Mouse (Mus musculus) gastrocnemius, adult 18-20 months (tissue): ENCODE results near the gene Gsk3b. TPM values are rescaled to one million over a fixed set of nuclear protein-coding genes. Genes with fewer than 3 reads are reported as not detected.
"Not testable (repeated sequence)": the region's sequence is repeated elsewhere in the genome, so short reads cannot be mapped to it uniquely, and the experiment has no call there.

Experiments used
- DNase-seq: peaks from one replicate; pipeline ENCODE4 v3.0.0; 2021; ENCODE audit warnings: low spot score
- total RNA-seq, 2 experiments: library from RNA; stranded (reverse); gene quantifications; 2 replicates each; pipeline ENCODE4 v1.2.3; 2021

Gsk3b gene
- total RNA-seq, 2 experiments from 2014 or later = 58.8 to 66.5 TPM

DNA sequence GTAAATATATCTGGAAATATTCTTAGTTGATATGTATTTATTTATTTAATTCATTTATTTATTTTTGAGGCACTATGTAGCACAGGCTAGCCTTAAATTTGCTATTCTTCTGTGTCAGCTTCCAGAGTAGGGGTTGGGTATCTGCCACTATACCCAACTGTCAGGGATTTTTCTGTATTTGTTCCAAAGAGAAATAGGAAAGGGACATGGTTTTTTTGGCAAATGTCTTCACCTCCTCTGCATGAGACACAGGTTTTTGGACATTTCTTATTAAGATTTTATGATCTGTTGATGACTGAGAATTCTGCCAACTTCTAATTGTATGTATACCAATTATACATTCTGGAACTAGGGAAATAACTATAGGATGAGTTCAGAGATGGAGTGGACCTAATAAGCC, 10.5 kb downstream of the Gsk3b start:
- no peak for DNase-seq

DNA sequence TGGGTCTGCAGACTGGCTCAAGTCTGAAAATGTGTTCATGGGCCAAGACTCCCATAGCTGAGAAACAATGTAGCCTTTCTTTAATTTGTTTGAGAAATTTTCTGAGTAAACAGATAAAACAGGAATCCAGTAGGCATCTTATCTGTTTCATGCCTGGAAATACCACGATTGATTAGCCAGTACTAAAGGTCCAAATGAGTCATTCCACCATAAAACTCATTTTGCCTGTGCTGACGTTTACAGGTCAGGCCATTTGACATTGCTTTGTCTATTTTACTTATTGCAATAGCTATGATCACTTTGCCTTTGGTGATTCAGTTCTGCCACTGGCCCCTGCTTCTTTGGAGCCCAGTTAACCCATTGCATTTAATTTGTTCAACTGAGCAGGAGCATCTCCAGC, 11.8 kb downstream of the Gsk3b start:
- no peak for DNase-seq

DNA sequence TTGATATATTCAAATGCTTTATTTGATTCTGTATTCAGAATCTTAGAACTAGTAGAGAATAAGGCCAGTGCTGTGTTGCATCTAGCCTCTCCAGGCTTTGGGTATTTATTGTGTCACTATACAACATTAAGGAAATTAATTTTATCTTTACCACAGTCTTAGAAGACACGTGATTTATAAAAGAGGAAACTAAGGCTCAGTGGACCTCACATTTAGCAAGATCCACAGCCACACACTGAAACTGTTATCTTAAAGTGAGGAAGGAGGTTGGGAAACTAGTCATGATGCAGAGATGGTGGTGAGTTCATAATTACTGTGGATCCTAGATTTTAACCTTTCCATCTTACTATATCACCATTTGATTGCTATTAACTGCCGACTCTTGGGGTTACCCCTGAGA, 16.7 kb downstream of the Gsk3b start:
- no peak for DNase-seq

DNA sequence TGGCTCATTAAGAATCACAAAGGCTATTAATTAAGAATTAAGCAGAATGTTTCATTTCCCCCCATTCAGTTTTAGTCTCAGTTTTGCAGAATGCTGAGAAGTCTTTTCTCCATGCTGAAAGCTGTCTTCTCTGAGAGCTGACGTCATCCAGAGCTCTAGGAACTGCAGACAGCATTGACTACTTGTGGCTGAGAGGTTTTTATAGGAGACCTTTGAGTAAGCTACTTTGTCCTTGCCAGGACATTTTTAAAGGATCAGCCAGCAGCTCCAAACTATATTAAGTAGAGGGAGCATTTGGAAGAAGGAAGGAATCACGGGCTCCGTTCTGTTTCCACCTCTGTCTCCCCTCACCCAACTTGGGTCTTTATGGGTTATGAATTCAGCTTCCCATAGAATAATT, 17.7 kb downstream of the Gsk3b start:
- DNase-seq = peak; percentile 32

DNA sequence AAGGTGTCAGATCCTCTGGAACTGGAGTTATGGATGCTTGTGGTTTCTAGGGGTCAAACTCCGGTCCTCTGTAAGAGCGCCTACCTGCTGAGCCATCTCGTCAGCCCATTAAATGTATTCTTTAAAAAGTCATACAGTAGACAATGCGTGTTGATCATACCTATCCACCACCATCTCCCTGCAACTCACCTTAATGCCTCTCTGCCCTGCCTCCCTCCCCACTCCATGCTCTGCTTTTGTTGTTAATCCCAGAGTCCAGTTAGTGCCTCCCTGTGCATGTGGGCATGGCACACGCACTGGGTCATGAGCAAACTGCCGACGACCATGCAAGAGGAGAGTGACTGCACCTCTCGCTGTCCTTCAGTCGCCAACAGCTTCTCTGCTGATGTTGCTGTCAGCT, 21.2 kb downstream of the Gsk3b start:
- no peak for DNase-seq

DNA sequence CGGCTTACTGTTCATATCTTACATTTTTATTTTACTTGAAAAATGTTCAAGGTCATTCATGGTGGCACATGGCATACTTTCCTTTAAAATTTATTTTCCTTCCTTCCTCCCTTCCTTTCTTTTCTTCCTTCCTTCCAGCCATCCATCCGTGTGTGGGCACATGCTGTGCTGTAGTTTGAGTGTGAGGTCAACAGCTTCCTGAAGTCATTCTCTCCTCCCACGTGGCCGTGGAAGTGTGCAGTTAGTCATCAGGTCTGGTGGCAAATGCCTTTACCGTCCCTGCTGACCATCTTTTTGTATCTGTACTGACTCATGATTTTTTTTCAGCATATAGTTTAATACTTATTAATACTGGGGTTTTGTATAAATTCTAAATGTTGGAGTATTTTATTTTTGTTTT, 21.8 kb downstream of the Gsk3b start:
- no peak for DNase-seq

DNA sequence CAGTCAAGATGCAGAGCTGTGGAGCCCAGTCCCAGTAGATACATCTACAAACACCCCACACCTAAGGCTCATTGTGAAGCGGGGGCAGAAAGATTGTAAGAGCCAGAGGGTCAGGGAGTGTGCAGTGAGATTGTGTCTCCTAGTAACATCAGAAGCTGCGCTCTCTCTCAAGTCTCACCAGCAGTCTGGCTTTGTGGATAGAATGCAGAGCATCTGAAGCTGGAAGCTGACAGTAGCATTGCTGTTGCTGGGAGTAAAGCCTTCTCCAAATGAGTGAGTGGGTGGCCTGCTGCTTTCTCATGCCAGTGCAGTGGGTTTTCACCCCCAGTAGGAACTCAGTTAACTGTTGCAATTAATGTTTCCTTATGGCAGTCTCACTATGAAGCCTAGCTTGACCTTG, 25.3 kb downstream of the Gsk3b start:
- no peak for DNase-seq

DNA sequence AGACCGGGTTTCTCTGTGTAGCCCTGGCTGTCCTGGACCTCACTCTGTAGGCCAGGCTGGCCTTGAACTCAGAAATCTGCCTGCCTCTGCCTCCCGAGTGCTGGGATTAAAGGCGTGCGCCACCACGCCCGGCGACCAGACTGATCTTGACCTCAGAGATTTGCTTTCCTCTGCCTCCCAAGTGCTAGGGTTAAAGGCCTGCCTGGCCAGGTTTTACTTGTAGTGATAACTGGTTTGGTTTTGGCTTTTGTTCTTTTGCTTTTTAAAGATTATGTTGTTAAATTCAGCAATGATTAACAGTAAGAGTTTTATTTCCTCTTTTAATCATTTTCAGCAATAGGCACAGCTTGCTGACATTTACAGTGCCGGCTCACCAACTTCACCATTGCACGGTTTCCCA, 29.1 kb downstream of the Gsk3b start:
- DNase-seq = not testable (repeated sequence)

DNA sequence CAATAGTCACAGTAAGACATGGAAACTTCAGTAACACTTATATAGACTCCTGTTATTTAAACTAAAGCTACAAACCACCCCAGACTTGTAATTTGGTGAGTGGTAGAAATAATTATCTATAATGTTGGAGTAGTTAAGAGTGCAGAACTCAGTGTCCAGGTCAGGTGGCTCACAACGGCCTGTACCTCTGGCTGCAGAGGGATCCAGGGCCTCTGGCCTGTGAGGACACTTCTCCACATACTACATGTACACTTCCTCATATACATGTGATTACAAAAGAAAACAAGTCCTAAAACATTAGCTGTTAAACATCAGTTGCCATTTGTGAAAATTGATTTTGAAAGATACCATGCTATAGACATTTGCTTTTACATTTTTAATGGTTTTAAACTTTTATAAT, 29.9 kb downstream of the Gsk3b start:
- no peak for DNase-seq

DNA sequence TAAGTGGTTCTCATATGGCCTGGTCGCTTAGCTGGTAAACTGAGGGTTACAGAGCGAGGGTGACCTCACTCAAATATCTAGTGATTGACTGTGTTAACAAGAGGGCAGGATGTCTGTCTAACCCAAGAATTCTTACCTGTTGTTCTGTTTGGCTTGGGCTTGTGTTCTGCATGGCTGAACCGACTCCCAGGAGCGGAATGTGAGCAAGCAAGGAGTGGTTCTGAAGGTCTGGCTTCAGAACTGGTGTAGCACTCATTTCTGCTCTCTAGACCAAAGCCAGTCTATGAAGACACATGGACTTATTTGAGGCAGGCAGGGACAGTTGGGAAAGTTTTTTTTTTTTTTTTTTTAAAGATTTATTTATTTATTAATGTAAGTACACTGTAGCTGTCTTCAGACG, 30.5 kb downstream of the Gsk3b start:
- DNase-seq = no peak

DNA sequence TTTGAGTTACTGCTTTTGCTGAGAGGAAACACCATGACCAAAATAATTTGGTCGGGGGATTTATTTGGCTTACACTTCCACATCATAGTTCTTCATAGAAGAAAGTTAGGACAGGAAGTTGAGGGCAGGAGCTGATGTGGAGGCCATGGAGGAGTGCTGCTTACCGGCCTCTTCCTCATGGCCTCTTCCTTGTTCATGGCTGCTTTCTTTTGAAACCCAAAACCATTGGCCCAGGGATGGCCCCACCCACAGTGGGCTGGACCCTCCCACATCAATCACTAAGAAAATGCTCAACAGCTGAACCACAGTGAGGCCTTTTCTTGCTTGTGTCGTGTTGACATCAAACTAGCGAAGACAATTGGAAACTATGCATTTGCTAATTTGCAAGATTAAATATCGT, 40.4 kb downstream of the Gsk3b start:
- DNase-seq = no peak

DNA sequence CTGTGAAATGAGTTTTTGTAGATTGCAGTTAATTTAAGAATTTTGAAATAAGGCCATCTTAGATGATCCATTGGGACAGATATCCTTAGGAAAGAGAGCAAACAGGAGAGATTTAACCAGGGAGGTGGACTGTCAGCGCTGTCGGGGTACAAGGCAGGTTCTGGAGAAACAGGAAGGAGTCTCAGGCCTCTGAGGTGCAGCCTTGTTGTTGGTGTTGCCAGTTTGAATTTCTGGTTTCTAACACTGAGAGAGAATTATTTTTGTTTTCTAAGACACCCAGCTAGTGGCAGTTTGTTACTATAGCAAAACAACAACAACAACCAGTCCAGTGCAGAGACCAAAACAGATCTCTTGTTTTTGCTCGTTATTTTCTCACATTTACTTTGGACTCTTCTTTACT, 42.2 kb downstream of the Gsk3b start:
- no peak for DNase-seq

DNA sequence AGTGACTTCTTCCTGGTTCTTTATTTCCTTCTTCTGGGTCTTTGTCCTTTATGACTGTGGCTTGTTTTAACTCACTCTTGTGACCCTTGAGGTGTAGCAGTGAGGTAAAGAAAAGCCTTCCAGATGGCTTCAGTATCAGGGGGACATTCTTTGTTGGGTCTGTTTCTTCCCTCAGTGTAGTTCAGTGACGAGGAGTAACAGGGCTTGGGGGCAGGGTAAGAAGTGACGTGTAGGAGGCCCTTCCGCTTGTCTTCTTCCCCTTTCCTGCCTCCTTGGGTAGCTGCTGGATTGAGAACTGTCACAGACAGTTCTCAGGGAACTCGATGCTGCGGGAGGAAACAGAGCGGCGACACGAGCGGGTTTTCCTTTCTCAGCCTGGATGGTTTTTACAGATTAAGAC, 43.0 kb downstream of the Gsk3b start:
- DNase-seq = peak; percentile 16

DNA sequence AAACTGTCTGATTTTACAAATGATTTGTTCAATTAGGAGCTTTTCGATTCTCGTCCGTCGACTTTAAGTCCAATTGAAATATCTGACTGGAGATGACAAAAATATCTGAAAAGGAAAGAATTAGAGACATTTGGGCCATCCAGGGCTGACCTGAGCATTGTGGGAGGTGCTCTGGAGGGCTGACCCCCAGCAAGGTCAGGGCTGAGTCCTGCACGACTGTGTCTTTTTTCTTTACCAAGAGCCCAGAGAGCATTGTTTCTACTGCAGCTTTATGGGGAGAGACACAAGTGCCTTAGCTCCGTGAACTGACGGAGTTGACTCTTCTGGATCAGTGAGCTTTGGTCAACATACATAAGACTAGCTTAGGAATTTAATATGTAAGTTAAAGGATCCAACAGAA, 43.4 kb downstream of the Gsk3b start:
- no peak for DNase-seq

DNA sequence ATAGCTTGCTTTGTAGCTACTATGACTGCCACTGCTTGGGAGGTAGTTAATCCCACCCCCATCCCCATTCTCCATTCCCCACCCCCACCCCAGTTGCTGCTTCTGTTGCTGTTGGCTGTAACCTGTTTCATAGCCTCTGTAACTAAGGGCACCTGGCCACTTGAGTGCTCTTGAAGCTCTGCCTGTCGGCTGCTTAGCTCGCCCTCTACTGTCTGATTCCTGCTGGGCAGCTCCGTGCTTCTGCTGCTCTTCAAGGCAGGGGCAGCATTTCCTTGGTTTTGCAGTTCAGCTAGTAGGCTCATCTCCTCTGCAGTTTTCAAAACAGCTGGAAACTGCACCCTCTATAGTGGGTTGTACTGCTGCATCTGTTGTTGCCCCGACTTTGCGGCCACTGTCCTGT, 48.5 kb downstream of the Gsk3b start:
- peak; percentile 19 for DNase-seq

DNA sequence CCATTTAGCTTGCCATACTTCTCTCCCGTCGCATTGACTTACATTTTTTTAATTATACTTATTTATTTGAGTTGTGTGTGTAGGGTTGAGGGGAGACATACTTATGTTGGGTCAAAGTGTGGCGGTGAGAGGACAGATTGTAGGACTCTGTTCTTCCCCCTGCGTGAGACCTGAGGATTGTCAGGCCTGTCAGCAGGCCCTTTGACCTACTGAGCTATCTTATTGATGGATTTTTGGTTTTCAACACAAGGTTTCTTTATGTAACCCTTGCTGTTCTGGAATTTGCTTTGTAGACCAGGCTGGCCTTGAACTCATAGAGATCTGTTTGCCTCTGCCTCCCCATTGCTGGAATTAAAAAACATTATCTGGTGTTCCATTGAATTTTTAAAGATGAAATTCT, 56.1 kb downstream of the Gsk3b start:
- no peak for DNase-seq

DNA sequence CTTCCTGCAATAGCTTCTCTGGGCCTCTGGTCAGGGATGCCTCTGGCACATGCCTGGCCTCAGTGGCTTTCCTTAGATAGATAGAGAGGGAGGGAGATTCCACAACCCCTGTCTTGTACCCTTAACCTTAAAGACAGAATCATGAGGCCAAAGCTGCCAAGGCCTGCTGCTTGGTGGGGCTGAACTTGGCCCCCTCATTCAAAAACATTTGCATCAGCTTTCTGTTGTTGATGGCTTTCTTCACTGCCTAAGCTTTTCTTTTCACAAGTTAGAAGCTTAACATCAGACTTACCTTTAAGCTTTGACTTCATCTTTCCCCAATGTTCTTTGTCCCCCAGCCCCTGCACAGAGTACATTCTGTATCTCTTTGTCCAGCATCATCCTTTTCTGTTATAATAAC, 61.8 kb downstream of the Gsk3b start:
- no peak for DNase-seq

DNA sequence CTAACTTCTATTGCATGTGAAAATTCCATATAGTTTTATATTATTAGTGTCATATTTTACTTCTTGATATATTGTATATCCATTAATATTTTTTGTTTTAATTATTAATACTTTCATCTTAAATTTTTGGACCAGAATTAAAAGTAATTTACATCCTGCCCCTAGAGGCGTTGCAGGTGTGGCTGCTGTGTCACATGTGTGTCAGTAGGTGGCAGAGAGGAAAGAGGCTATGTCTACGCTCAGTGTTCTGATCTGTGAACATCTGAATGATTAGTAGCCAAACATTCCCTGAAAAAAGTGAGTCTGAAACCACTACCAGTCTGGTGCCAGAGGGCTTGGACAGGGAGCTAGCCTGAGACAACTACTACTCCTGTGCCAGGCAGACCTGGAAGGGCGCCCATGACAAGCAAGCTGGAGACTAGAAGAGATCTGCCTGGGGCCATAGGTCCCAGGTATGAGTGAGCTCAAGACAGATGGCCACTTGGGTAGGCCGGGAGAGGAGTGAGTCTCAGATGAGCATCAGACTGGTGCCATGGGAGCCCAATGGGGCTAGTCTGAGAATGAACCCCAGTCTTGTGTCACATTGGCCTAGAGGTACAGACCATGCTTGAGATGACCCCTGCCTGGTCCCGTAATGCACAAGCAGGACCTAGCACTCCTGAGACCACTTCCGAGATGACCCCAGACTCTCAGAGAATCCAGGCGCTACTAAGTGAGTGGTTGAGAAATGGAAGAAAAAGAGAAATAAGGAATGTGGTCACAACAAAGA, 69.2 kb downstream of the Gsk3b start:
- DNase-seq = no peak

DNA sequence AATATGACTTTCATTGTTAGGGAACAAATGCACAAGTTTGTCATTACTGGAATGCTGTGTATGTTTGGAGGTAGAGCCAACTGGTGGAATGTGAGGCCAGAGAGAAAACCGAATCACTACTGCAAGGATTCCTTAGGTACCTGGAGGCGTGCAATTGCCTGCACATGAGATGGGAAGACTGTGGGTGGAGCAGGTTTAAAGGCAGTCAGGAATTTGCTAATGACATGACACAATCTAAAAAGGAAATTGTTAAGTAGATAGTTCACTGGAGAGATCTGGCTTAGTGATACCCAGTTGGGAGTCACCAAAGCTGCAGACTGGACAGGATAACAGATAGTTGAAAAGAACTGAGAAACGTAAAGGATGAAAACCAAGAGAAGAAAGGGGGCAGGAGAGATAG, 73.2 kb downstream of the Gsk3b start:
- no peak for DNase-seq

DNA sequence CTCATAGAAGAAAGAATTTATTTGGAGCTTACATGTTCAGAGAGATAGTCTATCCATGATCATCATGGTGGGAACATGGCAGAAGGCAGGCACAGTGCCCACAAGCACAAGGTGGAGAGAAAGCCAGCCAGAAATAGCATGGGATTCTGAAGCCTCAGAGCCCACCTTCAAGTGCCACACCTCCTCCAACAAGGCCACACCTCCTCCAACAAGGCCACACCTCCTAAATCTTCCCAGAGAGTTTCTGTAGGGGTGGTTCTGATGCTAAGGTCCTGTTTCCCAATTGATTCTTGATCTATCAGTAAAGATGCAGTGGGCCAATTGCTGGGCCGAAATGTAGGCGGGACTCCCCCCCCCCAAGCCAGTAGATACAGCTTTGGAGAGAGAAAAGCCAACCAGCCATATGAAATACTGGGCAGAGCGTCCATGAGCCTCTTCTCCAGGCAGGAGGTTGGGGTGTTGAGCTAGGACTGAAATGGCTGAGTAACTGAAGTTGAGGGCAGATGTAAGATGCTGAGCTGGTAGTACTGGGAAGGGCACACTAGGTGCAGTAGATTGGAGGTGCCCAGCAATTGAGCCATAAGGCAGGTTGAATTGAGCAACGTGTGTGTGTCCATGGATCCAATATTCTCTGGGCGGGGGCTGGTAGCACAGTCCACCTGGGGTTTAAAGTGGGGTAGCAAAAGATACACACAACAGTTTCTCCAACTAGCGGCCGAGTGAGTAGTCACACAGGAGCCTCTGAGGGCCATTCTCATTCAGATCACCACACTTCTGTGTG, 76.2 kb downstream of the Gsk3b start:
- no peak for DNase-seq

DNA sequence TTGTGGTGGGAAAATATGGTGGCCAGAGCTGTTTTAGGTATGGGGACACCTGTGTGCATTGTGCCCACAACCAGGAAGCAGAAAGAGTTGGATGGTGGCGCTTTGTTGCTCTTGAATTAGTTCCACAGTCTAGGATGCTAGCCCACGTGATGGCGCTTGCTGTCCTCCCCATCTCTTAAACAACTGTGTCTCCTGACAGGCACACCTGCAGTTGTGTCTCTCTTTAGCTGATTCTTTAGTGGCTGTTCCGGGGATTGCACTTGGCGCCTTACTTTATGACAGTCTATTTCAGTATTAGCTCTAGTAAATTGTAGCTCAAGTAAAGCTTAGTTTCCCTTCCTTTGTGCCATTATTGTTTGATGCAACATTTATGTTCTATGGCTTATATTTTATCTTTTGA, 80.2 kb downstream of the Gsk3b start:
- DNase-seq = no peak

DNA sequence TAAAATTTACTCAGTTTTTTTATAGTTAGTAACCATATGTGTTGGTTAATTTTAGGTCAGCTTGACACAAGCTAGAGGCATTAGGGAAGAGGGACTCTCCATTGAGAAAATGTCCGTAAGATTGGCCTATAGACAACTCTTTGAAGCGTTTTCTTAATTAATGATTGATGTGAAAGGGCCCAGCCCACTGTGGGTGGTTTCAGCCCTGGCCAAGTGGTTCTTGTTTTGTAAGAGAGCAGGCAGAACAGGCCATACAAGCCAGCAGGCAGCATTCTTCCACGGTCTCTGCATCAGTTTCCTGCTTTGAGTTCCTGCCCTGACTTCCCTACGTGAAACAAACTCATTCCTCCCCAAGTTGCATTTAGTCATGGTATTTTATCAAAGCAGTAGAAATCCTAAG, 90.3 kb downstream of the Gsk3b start:
- DNase-seq = no peak

DNA sequence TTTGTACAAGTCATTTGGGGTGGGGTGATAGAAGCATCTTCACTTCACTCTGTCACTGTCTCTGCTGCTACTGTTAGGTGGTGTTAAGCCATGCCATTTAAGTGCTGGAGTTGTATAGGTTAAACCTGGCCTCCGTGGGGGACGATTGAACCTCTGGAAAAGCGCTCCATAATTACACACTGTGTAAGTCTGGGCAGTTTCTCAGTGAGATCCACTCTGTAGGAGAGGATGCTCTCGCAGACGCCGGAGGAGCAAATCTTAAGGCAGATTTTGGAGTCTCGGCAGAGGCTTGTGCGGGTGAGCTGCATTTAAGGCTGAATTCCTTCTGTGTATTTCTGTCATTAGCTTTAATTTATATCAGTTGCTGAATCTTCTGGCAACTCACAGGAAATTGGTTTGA, 92.6 kb downstream of the Gsk3b start:
- no peak for DNase-seq
